8 mouse cellular contexts compared by ENCODE assay signal in genomic region chr3:121171872-121172265, GRCm38 (mm10). TPM values are rescaled to one million over a fixed set of nuclear protein-coding genes. Genes with fewer than 3 reads are reported as not detected.
DNase-seq lines count a peak whose midpoint lies in the region; ATAC-seq and TF ChIP-seq lines count a peak whose summit lies in the region.

No protein-coding gene starts in this region.

- peaks cover 44% of the 10 kb centered on the region for H3K4me1 ChIP-seq in erythroblast, embryonic 14.5 days (ENCODE audit: control insufficient read depth)
- H3K4me1 ChIP-seq in spleen, adult 2 months (ENCODE audit: control insufficient read depth, insufficient read depth, insufficient read length), result no peaks in the 10 kb centered on the region
- H3K4me1 ChIP-seq in liver, embryonic 11.5 days (replicated peaks; ENCODE audit: control insufficient read depth, insufficient read depth, low read length), result peaks cover 29% of the 10 kb centered on the region

- no peak for DNase-seq in spleen, adult 2 months (ENCODE audit: low read depth in 1 of 2, low spot score in 2 of 2)
- no peak for DNase-seq in spleen, postnatal 10 days (ENCODE audit: low spot score in 2 of 2)
- no peak for DNase-seq in liver, embryonic 11.5 days (ENCODE audit: low spot score)
- DNase-seq in urinary bladder, postnatal 4 days (ENCODE audit: low spot score in 2 of 2), result no peak
- DNase-seq in ovary, postnatal 10 days (ENCODE audit: low spot score), result no peak
- DNase-seq in cerebellum, postnatal 4 days (ENCODE audit: low spot score in 2 of 2), result no peak

- peak overlapping the region; percentile 73 for H3K4me2 ChIP-seq in liver, embryonic 11.5 days

- 28% methylated on average over 6 of the region's 6 CpGs for WGBS in spleen, adult 2 months
- 33% methylated on average over 6 of the region's 6 CpGs for WGBS in liver, embryonic 11.5 days

- no peak for TF ChIP-seq CTCF in spleen, adult 2 months (IDR thresholded peaks at IDR 0.05; ENCODE audit: extremely low read depth, insufficient read depth, insufficient read length, insufficient replicate concordance)

- ATAC-seq in erythroblast, adult 5-6 weeks (replicated peaks; ENCODE audit: low FRiP score, poor library complexity, severe bottlenecking), result no peak; the same call in 1 of the 2 replicates
- ATAC-seq in liver, embryonic 11.5 days (replicated peaks; ENCODE audit: low FRiP score), result no peak

- H3K27ac ChIP-seq in spleen, adult 2 months (ENCODE audit: insufficient read depth, low read length), result no peak overlapping the region
- no peak overlapping the region for H3K27ac ChIP-seq in liver, embryonic 11.5 days (ENCODE audit: low read depth, low read length)

- no peaks in the 10 kb centered on the region for H3K36me3 ChIP-seq in erythroblast, embryonic 14.5 days (ENCODE audit: control insufficient read depth)
- no peaks in the 10 kb centered on the region for H3K36me3 ChIP-seq in spleen, adult 2 months (ENCODE audit: control insufficient read depth, insufficient read depth, low read length)
- no peaks in the 10 kb centered on the region for H3K36me3 ChIP-seq in liver, embryonic 11.5 days (ENCODE audit: control insufficient read depth, insufficient read depth, low read length)

- peak overlapping the region; percentile 80 for H3K4me3 ChIP-seq in erythroblast, embryonic 14.5 days (replicated peaks)
- peak overlapping the region; percentile 18; the same call in 1 of the 2 replicates for H3K4me3 ChIP-seq in spleen, adult 2 months (ENCODE audit: extremely low read depth, insufficient read depth, insufficient read length)
- peak overlapping the region; percentile 68; the same call in 1 of the 2 replicates for H3K4me3 ChIP-seq in liver, embryonic 11.5 days (ENCODE audit: low read depth, low read length)

- H3K27me3 ChIP-seq in erythroblast, embryonic 14.5 days (ENCODE audit: control insufficient read depth), result no peaks in the 10 kb centered on the region
- H3K27me3 ChIP-seq in spleen, adult 2 months (ENCODE audit: control insufficient read depth, insufficient read depth, low read length), result no peaks in the 10 kb centered on the region
- H3K27me3 ChIP-seq in liver, embryonic 11.5 days (replicated peaks; ENCODE audit: control insufficient read depth, insufficient read depth, low read length), result no peaks in the 10 kb centered on the region

- no peak for TF ChIP-seq POLR2A in spleen, adult 2 months (IDR thresholded peaks at IDR 0.05; ENCODE audit: low read depth, low read length)

- no peak overlapping the region; the same call in 1 of the 2 replicates for H3K9ac ChIP-seq in liver, embryonic 11.5 days (ENCODE audit: low read depth, low read length)

- peaks cover 3% of the 10 kb centered on the region for H3K9me3 ChIP-seq in erythroblast, embryonic 14.5 days (ENCODE audit: control insufficient read depth, low read length)
- H3K9me3 ChIP-seq in liver, embryonic 11.5 days (ENCODE audit: control insufficient read depth, low read length), result no peaks in the 10 kb centered on the region

RNA-seq across cellular contexts. Expression of gene Rwdd3, which starts 0.4 kb away (rescaled TPM):
- 0.04 TPM in 1 of 2 replicates, not detected in the other for polyA plus RNA-seq in erythroblast, embryonic 14.5 days (2012)
- total RNA-seq in erythroblast, adult 5-6 weeks (2015; ENCODE audit: low replicate concordance), result 2.7 and 6.5 TPM in 2 replicates
- 1.3 TPM in 1 of 2 replicates, not detected in the other for total RNA-seq in erythroblast, adult 5-6 weeks (2017; ENCODE audit: low replicate concordance)
- 1.1 TPM in 2 replicates for polyA plus RNA-seq in spleen, adult 2 months (2012; rRNA removed)
- 2.9 and 3.7 TPM in 2 replicates for polyA plus RNA-seq in liver, embryonic 11.5 days (2014; fragmentation: Nextera tagmentation; extraction: Ambion mirVana)

Comparison
In these comparisons a context has a peak if more than half of its experiments do, and no peak if none do; other contexts are left out.
1. H3K4me3 ChIP-seq: peak in every context shown above with its lines; median percentile 80 in erythroblast, embryonic 14.5 days; 68 in liver, embryonic 11.5 days; 18 in spleen, adult 2 months.